Mouse (Mus musculus) C2C12 (cell line): ENCODE measurements around the gene Agfg2. TPM values are rescaled to one million over a fixed set of nuclear protein-coding genes. Genes with fewer than 3 reads are reported as not detected.

ENCODE experiments used
- H3K27me3 ChIP-seq: one replicate; pipeline ENCODE4 v1.6.1; 2011; ENCODE audit not compliant: control insufficient read depth, insufficient read depth, insufficient read length
- H3K36me3 ChIP-seq: one replicate; pipeline ENCODE4 v1.6.1; 2011; ENCODE audit not compliant: control insufficient read depth, insufficient read depth
- H3K4me3 ChIP-seq: one replicate; pipeline ENCODE4 v1.5.1; 2011; ENCODE audit warnings: mild to moderate bottlenecking, control low read depth; ENCODE audit not compliant: poor library complexity, insufficient read depth, severe bottlenecking
- H3K79me2 ChIP-seq: one replicate; pipeline ENCODE4 v1.6.1; 2011; ENCODE audit not compliant: control insufficient read depth, insufficient read depth
- H3K79me3 ChIP-seq: one replicate; pipeline ENCODE4 v1.6.1; 2011; ENCODE audit warnings: low read depth, control low read depth
- H3ac ChIP-seq: one replicate; pipeline ENCODE3; 2011; ENCODE audit warnings: low read depth; ENCODE audit not compliant: control insufficient read depth, insufficient read length
- CEBPB ChIP-seq: IDR thresholded peaks from one replicate; pipeline ENCODE4 v1.6.1; 2011; ENCODE audit warnings: low read depth, mild to moderate bottlenecking, control low read depth, moderate library complexity
- CTCF ChIP-seq: IDR thresholded peaks from one replicate; pipeline ENCODE4 v1.5.1; 2011; ENCODE audit not compliant: control insufficient read depth, insufficient read depth, insufficient read length
- FOSL1 ChIP-seq: IDR thresholded peaks from one replicate; pipeline ENCODE4 v1.8.0; 2011; ENCODE audit warnings: mild to moderate bottlenecking, low read length; ENCODE audit not compliant: poor library complexity, insufficient read depth, severe bottlenecking
- MAX ChIP-seq: IDR thresholded peaks from one replicate; pipeline ENCODE4 v1.6.1; 2011; ENCODE audit warnings: mild to moderate bottlenecking, control low read depth
- MYOD1 ChIP-seq: IDR thresholded peaks from one replicate; pipeline ENCODE4 v1.6.1; 2011; ENCODE audit warnings: low read depth; ENCODE audit not compliant: control insufficient read depth, insufficient read length
- MYOG ChIP-seq: IDR thresholded peaks from one replicate; pipeline ENCODE4 v1.6.1; 2011; ENCODE audit not compliant: control insufficient read depth, insufficient read length; ENCODE audit errors: extremely low read depth
- USF1 ChIP-seq: IDR thresholded peaks from one replicate; pipeline ENCODE4 v1.6.1; 2011; ENCODE audit warnings: low read depth, mild to moderate bottlenecking, control low read depth, moderate library complexity
- polyA plus RNA-seq: library from polyadenylated mRNA; unstranded; fragments of >200 nt; fragmentation: generic; extraction: Trizol; gene quantifications from one replicate; pipeline ENCODE4 v1.2.1, GENCODE M21; 2012; ENCODE audit warnings: missing spikeins

Agfg2 gene
- polyA plus RNA-seq, 1 experiment: 15.6 TPM

DNA sequence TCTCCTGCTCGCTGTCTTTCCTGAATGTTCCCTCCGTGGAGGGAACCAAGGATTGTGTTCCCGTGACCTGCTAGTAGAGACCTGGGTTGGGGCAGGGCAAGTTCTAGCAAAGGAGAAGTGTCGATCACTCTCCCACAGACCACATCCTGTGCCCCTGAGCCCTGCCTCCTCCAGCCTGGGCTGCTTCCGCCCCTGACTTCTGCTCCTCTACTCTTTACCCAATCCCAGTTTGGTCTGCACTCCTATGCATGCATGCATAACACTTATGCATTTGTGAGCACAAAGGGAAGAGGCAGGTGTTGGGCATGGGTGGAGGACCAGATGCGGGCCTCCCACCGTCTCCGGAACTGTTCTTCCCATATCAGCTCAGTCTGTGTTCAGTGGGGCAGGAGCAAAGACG, 53.4 kb downstream of the Agfg2 start:
- Histone ChIP-seq H3K79me2 (peaks cover 51% of the 10 kb centered on the region), H3ac (peak overlapping the region; percentile 58), H3K79me3 (peaks cover 37% of the 10 kb centered on the region), H3K4me3 (peak overlapping the region; percentile 29), H3K36me3 (peaks cover 36% of the 10 kb centered on the region), H3K27me3 (no peaks in the 10 kb centered on the region)
- TF ChIP-seq CTCF (no peak), USF1 (no peak), MAX (no peak), FOSL1 (no peak), MYOG (no peak), CEBPB (no peak)

DNA sequence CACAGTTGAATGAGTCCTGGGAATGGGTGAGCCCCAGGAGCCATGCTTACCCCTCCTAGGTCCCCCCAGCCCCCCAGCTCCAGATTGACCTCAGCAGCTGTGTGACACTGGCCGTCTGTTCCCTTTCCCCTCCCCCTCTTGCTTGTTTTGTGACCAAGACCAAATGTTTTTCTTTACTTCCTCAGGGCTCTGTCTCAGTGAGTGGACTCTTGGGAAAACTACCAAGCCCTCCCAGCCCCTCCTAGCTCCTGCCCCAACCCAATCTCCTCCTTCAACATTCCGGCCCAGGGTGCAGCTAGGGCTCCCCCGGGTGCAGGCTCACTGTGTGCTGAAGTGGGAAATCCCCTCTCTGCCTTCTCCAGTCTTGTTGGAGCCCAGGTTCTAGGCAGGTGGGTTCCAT, 53.9 kb downstream of the Agfg2 start:
- TF ChIP-seq USF1 (no peak), MYOD1 (peak; percentile 65)
- Histone ChIP-seq H3K4me3 (peak overlapping the region; percentile 29), H3ac (peak overlapping the region; percentile 58), H3K79me2 (peaks cover 51% of the 10 kb centered on the region), H3K79me3 (peaks cover 37% of the 10 kb centered on the region), H3K36me3 (peaks cover 30% of the 10 kb centered on the region), H3K27me3 (no peaks in the 10 kb centered on the region)

DNA sequence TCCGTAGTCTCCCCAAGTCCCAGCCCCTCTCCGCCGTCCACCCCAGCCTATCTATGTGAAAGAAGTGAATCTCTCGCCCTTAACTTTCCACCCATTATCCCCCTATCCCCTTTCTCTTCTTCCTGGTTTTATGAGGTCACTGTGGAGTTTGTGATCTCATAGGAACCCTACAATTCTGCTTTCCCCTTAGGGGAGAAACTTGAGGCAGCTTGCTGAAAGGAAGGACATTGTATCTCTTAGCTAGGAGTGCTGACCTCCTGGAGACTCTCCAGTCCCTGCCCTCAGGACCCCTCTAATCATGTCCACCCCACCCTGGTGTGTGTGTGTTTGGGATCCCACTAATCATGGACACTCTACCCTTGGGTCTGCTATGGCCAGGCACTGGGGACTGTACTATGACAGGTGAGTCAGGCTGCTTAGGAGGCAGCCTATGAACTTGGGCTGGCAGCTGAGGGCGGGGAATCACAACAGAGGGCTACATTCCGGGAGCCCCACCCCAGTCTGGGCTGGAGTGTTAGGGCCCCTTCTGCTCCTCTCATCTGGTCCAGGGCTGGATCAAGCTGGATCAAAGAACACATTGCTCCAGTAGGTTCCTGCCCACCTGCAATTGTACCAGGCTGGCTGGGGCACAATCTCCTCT, 54.5 kb downstream of the Agfg2 start:
- peaks cover 24% of the 10 kb centered on the region for H3K36me3 ChIP-seq
- peaks cover 37% of the 10 kb centered on the region for H3K79me3 ChIP-seq
- TF ChIP-seq MYOG (no peak), CTCF (no peak), MYOD1 (no peak), MAX (no peak), CEBPB (no peak), USF1 (no peak), FOSL1 (no peak)
- peak overlapping the region; percentile 96 for H3K4me3 ChIP-seq
- no peaks in the 10 kb centered on the region for H3K27me3 ChIP-seq
- peak overlapping the region; percentile 55 for H3ac ChIP-seq
- H3K79me2 ChIP-seq: peaks cover 51% of the 10 kb centered on the region

DNA sequence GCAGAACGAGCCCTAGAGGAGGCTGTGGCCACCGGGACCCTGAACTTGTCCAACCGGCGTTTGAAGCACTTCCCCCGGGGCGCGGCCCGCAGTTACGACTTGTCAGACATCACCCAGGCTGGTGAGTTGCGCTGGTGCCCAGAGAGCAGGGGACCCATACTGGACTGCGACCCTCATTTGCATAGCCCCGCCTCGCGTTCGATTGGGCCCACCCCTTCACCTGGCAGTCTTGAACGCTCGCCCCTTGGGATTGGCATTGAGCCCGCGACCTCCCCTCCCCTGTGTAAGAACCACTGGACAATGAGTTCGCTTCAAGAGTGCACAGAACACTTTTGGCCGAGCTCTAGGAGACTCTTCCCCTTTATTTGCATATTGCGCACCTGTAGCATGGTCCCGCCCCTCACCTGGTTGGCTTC, 55.2 kb downstream of the Agfg2 start:
- Histone ChIP-seq H3K4me3 (peak overlapping the region; percentile 96), H3K79me2 (peaks cover 51% of the 10 kb centered on the region), H3ac (peak overlapping the region; percentile 67), H3K27me3 (no peaks in the 10 kb centered on the region), H3K36me3 (peaks cover 20% of the 10 kb centered on the region), H3K79me3 (peaks cover 37% of the 10 kb centered on the region)
- no peak for TF ChIP-seq CEBPB

DNA sequence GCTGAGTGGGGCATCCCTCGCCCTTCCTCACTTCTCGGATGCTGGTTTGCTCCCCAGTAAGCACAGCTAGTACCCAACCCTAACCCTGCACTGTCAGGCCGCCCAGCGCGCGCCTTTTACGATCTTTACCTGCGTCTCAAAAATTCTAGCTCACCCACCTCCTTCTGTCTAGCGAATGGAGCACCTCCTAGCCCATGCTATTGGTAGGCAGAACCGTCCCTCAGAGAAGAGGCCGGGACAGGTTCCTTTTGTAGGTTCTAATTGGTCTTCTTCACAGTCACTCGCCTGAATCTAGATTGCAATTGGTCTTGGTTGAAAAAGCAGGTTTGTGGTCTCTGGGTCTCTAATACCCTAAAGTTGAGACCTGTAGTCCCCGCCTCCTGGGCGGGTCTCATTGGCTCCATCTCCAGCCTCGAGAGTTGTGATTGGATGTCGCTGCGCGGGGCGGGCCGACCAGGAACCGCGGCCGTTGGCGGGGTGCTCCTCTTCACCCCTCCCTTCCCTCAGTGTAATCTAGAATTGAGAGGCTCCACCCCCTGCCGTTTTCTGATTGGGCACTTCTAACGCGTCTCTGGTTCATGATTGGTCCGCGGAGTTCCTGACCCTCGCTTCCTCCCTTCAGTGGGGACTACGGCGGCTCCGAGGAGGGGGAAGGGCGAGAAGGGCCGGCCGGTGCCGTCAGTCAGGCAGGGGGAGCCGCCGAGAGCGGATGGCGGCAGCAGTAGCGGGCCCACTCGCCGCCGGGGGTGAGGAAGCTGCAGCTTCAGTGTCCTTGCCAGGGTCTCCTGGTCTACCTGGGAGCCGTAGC, 55.8 kb downstream of the Agfg2 start, which contains the start of the genes Fbxo24, Lrch4 and Gm20605:
Fbxo24 (minus strand) TSS at position 505 of the 808 bp plus-strand sequence.
Lrch4 (plus strand) TSS at position 624 of the 808 bp plus-strand sequence.
Gm20605 (plus strand) TSS at position 678 of the 808 bp plus-strand sequence.
- Histone ChIP-seq H3K36me3 (peaks cover 14% of the 10 kb centered on the region), H3K27me3 (no peaks in the 10 kb centered on the region), H3K79me3 (peaks cover 34% of the 10 kb centered on the region), H3K79me2 (peaks cover 47% of the 10 kb centered on the region), H3K4me3 (peak within 1 kb of the TSS; percentile 96), H3ac (peak within 1 kb of the TSS; percentile 67)
- no peak for TF ChIP-seq MAX
- no peak for TF ChIP-seq CTCF
- no peak for TF ChIP-seq USF1
- peak; percentile 10 for TF ChIP-seq MYOD1
- TF ChIP-seq FOSL1: no peak
- TF ChIP-seq CEBPB: no peak
- TF ChIP-seq MYOG: no peak

DNA sequence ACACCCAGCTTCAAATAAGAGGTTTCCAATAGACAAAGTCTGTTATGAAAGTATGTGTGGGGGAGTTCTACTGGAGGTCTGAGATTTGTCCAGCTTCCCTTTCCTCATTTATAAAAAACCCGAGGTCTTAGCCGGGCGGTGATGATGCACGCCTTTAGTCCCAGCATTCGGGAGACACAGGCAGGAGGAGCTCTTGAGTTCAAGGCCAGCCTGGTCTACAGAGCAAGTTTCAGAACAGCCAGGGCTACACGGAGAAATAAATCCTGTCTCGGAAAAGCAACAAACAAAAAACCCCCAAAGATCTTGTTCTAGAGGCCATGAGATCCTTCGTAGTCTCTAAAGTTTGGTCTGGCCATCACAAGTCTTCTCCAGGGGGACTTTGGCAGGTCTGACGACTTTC, 56.5 kb downstream of the Agfg2 start:
- Histone ChIP-seq H3K79me2 (peaks cover 40% of the 10 kb centered on the region), H3K79me3 (peaks cover 29% of the 10 kb centered on the region), H3K36me3 (peaks cover 7% of the 10 kb centered on the region), H3K27me3 (no peaks in the 10 kb centered on the region), H3ac (peak overlapping the region; percentile 3), H3K4me3 (peak overlapping the region; percentile 39)
- TF ChIP-seq CEBPB (no peak), FOSL1 (no peak), USF1 (no peak), CTCF (no peak), MAX (no peak), MYOD1 (no peak), MYOG (no peak)
